In the genomic region with DNA sequence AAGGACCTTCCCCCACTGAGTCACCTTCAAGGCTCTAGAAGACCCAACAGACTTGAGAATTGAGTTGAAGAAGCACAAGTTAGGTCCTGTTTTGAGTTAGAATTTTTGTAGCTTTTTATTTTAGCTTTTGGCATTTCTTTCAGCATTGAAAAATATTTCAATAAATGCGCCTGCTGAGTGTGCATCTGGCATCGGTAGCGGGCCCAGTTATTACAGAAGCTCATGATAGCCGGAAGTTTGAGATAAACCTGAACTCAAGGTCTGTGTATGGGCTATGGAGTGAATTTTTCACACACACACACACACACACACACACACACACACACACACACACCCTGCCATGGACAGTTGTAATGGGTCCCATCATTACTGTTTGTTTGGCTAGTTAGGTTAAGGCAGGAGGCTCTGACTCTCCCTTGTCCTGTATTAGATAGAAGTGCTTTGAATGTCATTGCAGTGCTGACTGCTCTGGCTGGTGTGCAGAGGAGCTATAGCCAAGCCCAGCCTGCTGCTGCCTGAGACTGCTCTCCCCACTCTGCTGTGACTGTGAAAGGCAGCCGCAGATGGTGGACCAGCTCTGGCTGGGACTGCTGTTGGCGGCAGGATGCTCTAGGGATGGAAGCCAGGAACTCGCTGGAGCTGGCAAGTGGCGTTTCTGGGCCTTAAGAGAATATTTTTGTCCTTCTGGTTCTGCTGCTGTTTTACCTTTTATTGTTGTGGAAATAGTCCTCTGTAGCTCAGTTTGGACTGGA, we compare ENCODE assay signal across 9 mouse cellular contexts. TPM values are rescaled to one million over a fixed set of nuclear protein-coding genes. Genes with fewer than 3 reads are reported as not detected.
DNase-seq lines count a peak whose midpoint lies in the region; ATAC-seq lines count a peak whose summit lies in the region.
"Had no signal": no experiment of that assay in that cellular context is flagged by ENCODE, and none has a peak within 500 bp of the region (broad histone marks: within the 10 kb centered on the region; RNA-seq: fewer than 3 reads in every experiment).

No protein-coding gene starts in this region.

- H3K27ac ChIP-seq in hindbrain, embryonic 14.5 days, result peak overlapping the region; percentile 43; the same call in 1 of the 2 replicates
- H3K27ac ChIP-seq in hindbrain, embryonic 11.5 days (ENCODE audit: low read depth, low read length), result no peak overlapping the region
- H3K27ac ChIP-seq: stomach, embryonic 15.5 days had no signal

- H3K4me3 ChIP-seq in hindbrain, embryonic 14.5 days (replicated peaks; ENCODE audit: low read length), result no peak overlapping the region
- H3K4me3 ChIP-seq in hindbrain, embryonic 11.5 days (ENCODE audit: low read depth, low read length), result no peak overlapping the region
- H3K4me3 ChIP-seq: stomach, embryonic 15.5 days had no signal

- H3K9me3 ChIP-seq in hindbrain, embryonic 14.5 days (ENCODE audit: control insufficient read depth, low read length), result no peaks in the 10 kb centered on the region
- no peaks in the 10 kb centered on the region for H3K9me3 ChIP-seq in hindbrain, embryonic 11.5 days (ENCODE audit: control insufficient read depth, low read length)
- H3K9me3 ChIP-seq: stomach, embryonic 15.5 days had no signal

- no peak overlapping the region for H3K9ac ChIP-seq in hindbrain, embryonic 14.5 days
- H3K9ac ChIP-seq in hindbrain, embryonic 11.5 days (ENCODE audit: low read depth, low read length), result no peak overlapping the region
- H3K9ac ChIP-seq: stomach, embryonic 15.5 days had no signal

- peak; percentile 60 for DNase-seq in hindbrain, embryonic 14.5 days (ENCODE audit: low spot score)
- DNase-seq in hindbrain, embryonic 11.5 days (ENCODE audit: low spot score), result no peak
- peak; percentile 79 for DNase-seq in cerebellum, adult 9-11 months
- peak; percentile 80 to 87 for DNase-seq in heart, adult 18-20 months
- DNase-seq in layer of hippocampus, postnatal 10 days (ENCODE audit: low spot score in 2 of 2), result peak; percentile 82 to 83
- DNase-seq in right cerebral cortex, postnatal 25 days, result peak; percentile 84
- no peak for DNase-seq in thymus, postnatal 10 days (ENCODE audit: low spot score in 2 of 2)
- no peak for DNase-seq in thymus, adult 18-20 months

- ATAC-seq in hindbrain, embryonic 14.5 days (ENCODE audit: low FRiP score), result peak; percentile 61; the same call in 1 of the 2 replicates
- ATAC-seq in hindbrain, embryonic 11.5 days (ENCODE audit: low FRiP score), result no peak

- no peaks in the 10 kb centered on the region for H3K27me3 ChIP-seq in hindbrain, embryonic 14.5 days (ENCODE audit: control insufficient read depth, insufficient read depth, low read length)
- no peaks in the 10 kb centered on the region for H3K27me3 ChIP-seq in hindbrain, embryonic 11.5 days (ENCODE audit: control insufficient read depth, insufficient read depth, low read length)
- H3K27me3 ChIP-seq: stomach, embryonic 15.5 days had no signal

- H3K36me3 ChIP-seq in hindbrain, embryonic 14.5 days (replicated peaks; ENCODE audit: control insufficient read depth, insufficient read depth), result no peaks in the 10 kb centered on the region
- no peaks in the 10 kb centered on the region for H3K36me3 ChIP-seq in hindbrain, embryonic 11.5 days (ENCODE audit: control insufficient read depth, insufficient read depth, low read length)
- H3K36me3 ChIP-seq: stomach, embryonic 15.5 days had no signal

- WGBS in hindbrain, embryonic 14.5 days, result 74% methylated on average over 8 of the region's 8 CpGs
- 90% methylated on average over 8 of the region's 8 CpGs for WGBS in hindbrain, embryonic 11.5 days

- H3K4me1 ChIP-seq in hindbrain, embryonic 14.5 days (replicated peaks; ENCODE audit: control insufficient read depth, insufficient read depth, low read length), result no peaks in the 10 kb centered on the region
- H3K4me1 ChIP-seq in hindbrain, embryonic 11.5 days (replicated peaks; ENCODE audit: control insufficient read depth, insufficient read depth, low read length), result no peaks in the 10 kb centered on the region

- H3K4me2 ChIP-seq in hindbrain, embryonic 14.5 days (replicated peaks), result no peak overlapping the region
- no peak overlapping the region for H3K4me2 ChIP-seq in hindbrain, embryonic 11.5 days (replicated peaks; ENCODE audit: low read depth, low read length)
- H3K4me2 ChIP-seq: stomach, embryonic 15.5 days had no signal

RNA-seq across cellular contexts. Expression of gene Ak4, which starts 17.9 kb away (rescaled TPM):
- polyA plus RNA-seq in hindbrain, embryonic 14.5 days (2014; fragmentation: Nextera tagmentation; extraction: Ambion mirVana), result 3.2 and 4.2 TPM in 2 replicates
- polyA plus RNA-seq in hindbrain, embryonic 11.5 days (2014; fragmentation: Nextera tagmentation; extraction: Ambion mirVana), result 7.0 and 10.4 TPM in 2 replicates
- 10 to 100 TPM; 31.6 to 40.8 TPM for total RNA-seq in heart, adult 18-20 months (2021)
- total RNA-seq in layer of hippocampus, postnatal 10 days (2021), result 10 to 100 TPM; 41.8 to 47.5 TPM

RNA-seq across cellular contexts. Expression of gene Dnajc6, which starts 59.5 kb away (rescaled TPM):
- polyA plus RNA-seq in hindbrain, embryonic 14.5 days (2014; fragmentation: Nextera tagmentation; extraction: Ambion mirVana), result 66.1 and 76.6 TPM in 2 replicates
- 6.0 and 6.9 TPM in 2 replicates for polyA plus RNA-seq in hindbrain, embryonic 11.5 days (2014; fragmentation: Nextera tagmentation; extraction: Ambion mirVana)
- total RNA-seq in heart, adult 18-20 months (2021), result under 1 TPM; 0.51 to 0.74 TPM
- total RNA-seq in layer of hippocampus, postnatal 10 days (2021), result 100 to 1,000 TPM; 255 to 282 TPM

Comparison
In these comparisons a context has a peak if more than half of its experiments do, and no peak if none do; other contexts are left out.
1. DNase-seq: peak in hindbrain, embryonic 14.5 days (single experiment), cerebellum, adult 9-11 months (single experiment), heart, adult 18-20 months (2 of 2), layer of hippocampus, postnatal 10 days (2 of 2) and right cerebral cortex, postnatal 25 days (single experiment); none in hindbrain, embryonic 11.5 days (single experiment), thymus, postnatal 10 days (0 of 2) and thymus, adult 18-20 months (0 of 2).
2. RNA of gene Dnajc6, which starts 59.5 kb away (total RNA-seq): 255 to 282 TPM in layer of hippocampus, postnatal 10 days; 0.51 to 0.74 TPM in heart, adult 18-20 months; every median in the first group is over 100 times any median in the second.